Mouse (Mus musculus): ENCODE results near the gene Usp30.

- TF ChIP-seq CTCF (IDR thresholded peaks at IDR 0.05; ENCODE audit: low read depth, low read length): peak; percentile 95
- no peak for TF ChIP-seq POLR2A (IDR thresholded peaks at IDR 0.05; ENCODE audit: extremely low read depth, insufficient read depth, low read length)
Measured at GRCm38 (mm10) chr5:114052246-114052761, 13.0 kb upstream of the Usp30 start.
